Mouse (Mus musculus): ENCODE results near the gene Nploc4. TPM values are rescaled to one million over a fixed set of nuclear protein-coding genes. Genes with fewer than 3 reads are reported as not detected.
"Not testable (repeated sequence)": the region's sequence is repeated elsewhere in the genome, so short reads cannot be mapped to it uniquely, and the experiment has no call there.

Nploc4 gene
- polyA plus RNA-seq, 1 experiment from 2014 or later: 51.8 TPM

GRCm38 (mm10) chr11:120356319-120356840 is 81.1 kb downstream of the Nploc4 start:
- H3K9me3 ChIP-seq: no peaks in the 10 kb centered on the region
- no peak overlapping the region for H3K4me3 ChIP-seq
- H3K36me3 ChIP-seq: no peaks in the 10 kb centered on the region
- peaks cover 39% of the 10 kb centered on the region for H3K4me1 ChIP-seq
- no peak overlapping the region for H3K4me2 ChIP-seq (replicated peaks)
- WGBS: 90% methylated on average over 15 of the region's 15 CpGs
- H3K27ac ChIP-seq (replicated peaks): no peak overlapping the region
- no peak for ATAC-seq (ENCODE audit: low FRiP score, low read depth)
- H3K9ac ChIP-seq (replicated peaks): no peak overlapping the region
- H3K27me3 ChIP-seq: peaks cover 11% of the 10 kb centered on the region; the same call in 1 of the 2 replicates

GRCm38 (mm10) chr11:120355277-120356039 is 82.0 kb downstream of the Nploc4 start:
- no peak for ATAC-seq (ENCODE audit: low FRiP score, low read depth)
- H3K4me2 ChIP-seq (replicated peaks): no peak overlapping the region
- H3K9ac ChIP-seq (replicated peaks): no peak overlapping the region
- peaks cover 45% of the 10 kb centered on the region for H3K4me1 ChIP-seq
- WGBS: 85% methylated on average over 5 of the region's 5 CpGs
- H3K27me3 ChIP-seq: peaks cover 11% of the 10 kb centered on the region; the same call in 1 of the 2 replicates
- no peaks in the 10 kb centered on the region for H3K9me3 ChIP-seq
- no peaks in the 10 kb centered on the region for H3K36me3 ChIP-seq
- no peak overlapping the region for H3K4me3 ChIP-seq
- no peak overlapping the region for H3K27ac ChIP-seq (replicated peaks)

- Histone ChIP-seq H3K9me3 (no peaks in the 10 kb centered on the region), H3K4me2 (replicated peaks) (no peak overlapping the region), H3K27ac (replicated peaks) (no peak overlapping the region), H3K4me3 (no peak overlapping the region), H3K36me3 (no peaks in the 10 kb centered on the region), H3K27me3 (peaks cover 11% of the 10 kb centered on the region; the same call in 1 of the 2 replicates), H3K4me1 (peaks cover 54% of the 10 kb centered on the region), H3K9ac (replicated peaks) (no peak overlapping the region)
- ATAC-seq (ENCODE audit: low FRiP score, low read depth): no peak
- WGBS: 91% methylated on average over 17 of the region's 17 CpGs
These were observed 82.9 kb downstream of the Nploc4 start for GRCm38 (mm10) chr11:120354304-120355276.

- Histone ChIP-seq H3K9me3 (no peaks in the 10 kb centered on the region), H3K4me3 (no peak overlapping the region), H3K27me3 (peaks cover 11% of the 10 kb centered on the region; the same call in 1 of the 2 replicates), H3K4me2 (replicated peaks) (peak overlapping the region; percentile 8; the same call in 1 of the 2 replicates), H3K27ac (replicated peaks) (peak overlapping the region; percentile 46; the same call in 1 of the 2 replicates), H3K9ac (replicated peaks) (no peak overlapping the region), H3K4me1 (peaks cover 51% of the 10 kb centered on the region), H3K36me3 (no peaks in the 10 kb centered on the region)
- WGBS: 25% methylated on average over 26 of the region's 26 CpGs
- ATAC-seq (ENCODE audit: low FRiP score, low read depth): no peak
These were observed 83.8 kb downstream of the Nploc4 start for GRCm38 (mm10) chr11:120353500-120354303.

- H3K4me3 ChIP-seq: no peak overlapping the region
- no peaks in the 10 kb centered on the region for H3K36me3 ChIP-seq
- no peak overlapping the region for H3K9ac ChIP-seq (replicated peaks)
- H3K4me1 ChIP-seq: peaks cover 41% of the 10 kb centered on the region
- H3K27me3 ChIP-seq: peaks cover 11% of the 10 kb centered on the region; the same call in 1 of the 2 replicates
- no peaks in the 10 kb centered on the region for H3K9me3 ChIP-seq
- H3K27ac ChIP-seq (replicated peaks): peak overlapping the region; percentile 46
- 76% methylated on average over 13 of the region's 13 CpGs for WGBS
- no peak for ATAC-seq (ENCODE audit: low FRiP score, low read depth)
- no peak overlapping the region for H3K4me2 ChIP-seq (replicated peaks)
These were observed 84.8 kb downstream of the Nploc4 start for GRCm38 (mm10) chr11:120352571-120353290.

GRCm38 (mm10) chr11:120352093-120352350 is 85.5 kb downstream of the Nploc4 start:
- H3K4me2 ChIP-seq (replicated peaks); H3K36me3 ChIP-seq; ATAC-seq (ENCODE audit: low FRiP score, low read depth); H3K9me3 ChIP-seq; H3K4me3 ChIP-seq; H3K9ac ChIP-seq (replicated peaks): not testable (repeated sequence)
- H3K27ac ChIP-seq (replicated peaks): peak overlapping the region; percentile 100
- 94% methylated on average over 5 of the region's 5 CpGs for WGBS
- peaks cover 11% of the 10 kb centered on the region; the same call in 1 of the 2 replicates for H3K27me3 ChIP-seq
- peaks cover 35% of the 10 kb centered on the region for H3K4me1 ChIP-seq

- Histone ChIP-seq H3K27ac (replicated peaks) (peak overlapping the region; percentile 100), H3K9me3 (no peaks in the 10 kb centered on the region), H3K36me3 (peaks cover 7% of the 10 kb centered on the region), H3K27me3 (peaks cover 11% of the 10 kb centered on the region; the same call in 1 of the 2 replicates), H3K4me2 (replicated peaks) (no peak overlapping the region), H3K9ac (replicated peaks) (no peak overlapping the region; the same call in 1 of the 2 replicates), H3K4me1 (peaks cover 38% of the 10 kb centered on the region), H3K4me3 (no peak overlapping the region)
- 88% methylated on average over 10 of the region's 10 CpGs for WGBS
- no peak for ATAC-seq (ENCODE audit: low FRiP score, low read depth)
These were observed 86.0 kb downstream of the Nploc4 start for GRCm38 (mm10) chr11:120351250-120352092.

GRCm38 (mm10) chr11:120350711-120351110 is 86.8 kb downstream of the Nploc4 start:
- WGBS: 22% methylated on average over 11 of the region's 11 CpGs
- Histone ChIP-seq H3K27me3 (peaks cover 11% of the 10 kb centered on the region; the same call in 1 of the 2 replicates), H3K36me3 (peaks cover 9% of the 10 kb centered on the region), H3K9me3 (no peaks in the 10 kb centered on the region), H3K4me1 (peaks cover 40% of the 10 kb centered on the region), H3K4me2 (replicated peaks) (peak overlapping the region; percentile 64), H3K4me3 (peak overlapping the region; percentile 100), H3K9ac (replicated peaks) (peak overlapping the region; percentile 100), H3K27ac (replicated peaks) (peak overlapping the region; percentile 100)
- no peak for ATAC-seq (ENCODE audit: low FRiP score, low read depth)

GRCm38 (mm10) chr11:120349986-120350702 is 87.4 kb downstream of the Nploc4 start:
- Histone ChIP-seq H3K27me3 (peaks cover 11% of the 10 kb centered on the region; the same call in 1 of the 2 replicates), H3K4me1 (peaks cover 43% of the 10 kb centered on the region), H3K9me3 (no peaks in the 10 kb centered on the region), H3K4me2 (replicated peaks) (peak overlapping the region; percentile 64), H3K36me3 (peaks cover 13% of the 10 kb centered on the region), H3K27ac (replicated peaks) (peak overlapping the region; percentile 100), H3K4me3 (peak overlapping the region; percentile 100), H3K9ac (replicated peaks) (peak overlapping the region; percentile 100)
- 3% methylated on average over 67 of the region's 68 CpGs for WGBS
- ATAC-seq (ENCODE audit: low FRiP score, low read depth): peak; percentile 72
